ENCODE assay signal across 8 mouse cellular contexts in genomic region chr3:101379789-101380188, GRCm38 (mm10). TPM values are rescaled to one million over a fixed set of nuclear protein-coding genes. Genes with fewer than 3 reads are reported as not detected.
A peak's percentile ranks its signal among the peaks of the same experiment; 100 is the strongest.
DNase-seq lines count a peak whose midpoint lies in the region; ATAC-seq and TF ChIP-seq lines count a peak whose summit lies in the region.

No protein-coding gene starts in this region.

- no peaks in the 10 kb centered on the region for H3K79me2 ChIP-seq in myocyte (ENCODE audit: control insufficient read depth, insufficient read depth)

- ATAC-seq in heart, postnatal 0 days (ENCODE audit: insufficient read depth, low read depth): no peak

- no peaks in the 10 kb centered on the region for H3K36me3 ChIP-seq in forebrain, embryonic 10.5 days (replicated peaks)
- no peaks in the 10 kb centered on the region for H3K36me3 ChIP-seq in heart, postnatal 0 days (replicated peaks; ENCODE audit: control insufficient read depth, insufficient read depth, low read length)
- H3K36me3 ChIP-seq in myocyte (ENCODE audit: control insufficient read depth, insufficient read depth): no peaks in the 10 kb centered on the region

- peaks cover 76% of the 10 kb centered on the region for H3K4me1 ChIP-seq in forebrain, embryonic 10.5 days
- peaks cover 30% of the 10 kb centered on the region for H3K4me1 ChIP-seq in heart, postnatal 0 days (ENCODE audit: control insufficient read depth, insufficient read depth)

- DNase-seq in kidney, postnatal 4 days: peak; percentile 53 to 70
- DNase-seq in kidney, postnatal 25 days: no peak
- no peak for DNase-seq in forebrain, embryonic 10.5 days (ENCODE audit: extremely low spot score, low spot score)
- peak; percentile 63 for DNase-seq in heart, postnatal 0 days (ENCODE audit: low spot score)
- DNase-seq in left cerebral cortex, adult 2 months (ENCODE audit: extremely low spot score in 1 of 2, low spot score in 2 of 2): peak; percentile 73
- DNase-seq in cerebellum, postnatal 36 days: no peak
- DNase-seq in spleen, postnatal 36 days (ENCODE audit: low spot score in 2 of 2): no peak

- no peak overlapping the region for H3ac ChIP-seq in myocyte (ENCODE audit: control insufficient read depth, insufficient read length)

- no peak for TF ChIP-seq EP300 in heart, postnatal 0 days (IDR thresholded peaks at IDR 0.05; ENCODE audit: low read depth)

- peak overlapping the region; percentile 20; the same call in 1 of the 2 replicates for H3K9ac ChIP-seq in heart, postnatal 0 days (replicated peaks; ENCODE audit: low read depth, low read length)

- H3K27ac ChIP-seq in forebrain, embryonic 10.5 days: 0 out of 2 replicates have a peak overlapping the region, but pooled peaks have one; percentile 51
- no peak overlapping the region for H3K27ac ChIP-seq in heart, postnatal 0 days (ENCODE audit: low read depth)
- H3K27ac ChIP-seq in left cerebral cortex, adult 2 months: no peak overlapping the region

- no peak for TF ChIP-seq POLR2A in myocyte (IDR thresholded peaks at IDR 0.05; ENCODE audit: insufficient read length, low read depth)

- no peaks in the 10 kb centered on the region for H3K9me3 ChIP-seq in forebrain, embryonic 10.5 days
- H3K9me3 ChIP-seq in heart, postnatal 0 days (replicated peaks; ENCODE audit: control insufficient read depth, low read length): no peaks in the 10 kb centered on the region

- peak overlapping the region; percentile 88 for H3K4me3 ChIP-seq in forebrain, embryonic 10.5 days
- H3K4me3 ChIP-seq in heart, postnatal 0 days (ENCODE audit: low read depth, low read length): peak overlapping the region; percentile 12; the same call in 1 of the 2 replicates
- peak overlapping the region; percentile 74 for H3K4me3 ChIP-seq in left cerebral cortex, adult 2 months
- H3K4me3 ChIP-seq in myocyte: no peak overlapping the region

- no peak for TF ChIP-seq CTCF in heart, postnatal 0 days (IDR thresholded peaks at IDR 0.05; ENCODE audit: low read depth)
- TF ChIP-seq CTCF in left cerebral cortex, adult 2 months (IDR thresholded peaks at IDR 0.05): no peak

- H3K27me3 ChIP-seq in forebrain, embryonic 10.5 days (ENCODE audit: poor library complexity, severe bottlenecking): peaks cover 44% of the 10 kb centered on the region
- H3K27me3 ChIP-seq in heart, postnatal 0 days (ENCODE audit: control insufficient read depth, insufficient read depth, low read length): no peaks in the 10 kb centered on the region
- no peaks in the 10 kb centered on the region for H3K27me3 ChIP-seq in myocyte (ENCODE audit: control insufficient read depth, insufficient read depth, insufficient read length)

- intact Hi-C loops in left cerebral cortex, adult 2 months (cut with DNase I): no loop called here

- 36% methylated on average over 4 of the region's 4 CpGs for WGBS in forebrain, embryonic 10.5 days
- 15% methylated on average over 4 of the region's 4 CpGs for WGBS in heart, postnatal 0 days

- peak overlapping the region; percentile 97 for H3K4me2 ChIP-seq in heart, postnatal 0 days (ENCODE audit: low read depth, low read length)
- H3K4me2 ChIP-seq in myocyte (ENCODE audit: low read depth): peak overlapping the region; percentile 94

TF ChIP-seq in myocyte, 11 proteins besides CTCF, POLR2A, EP300 and RAD21:
- TF ChIP-seq POLR2AphosphoS2 (IDR thresholded peaks at IDR 0.05; ENCODE audit: insufficient read length, low read depth) (no peak), TCF3 (IDR thresholded peaks at IDR 0.05; ENCODE audit: insufficient read length, low read depth) (no peak), MAX (IDR thresholded peaks at IDR 0.05; ENCODE audit: low read depth) (no peak), USF1 (IDR thresholded peaks at IDR 0.05; ENCODE audit: low read depth) (no peak), CEBPB (IDR thresholded peaks at IDR 0.05; ENCODE audit: insufficient read depth, poor library complexity, severe bottlenecking) (no peak), E2F4 (IDR thresholded peaks at IDR 0.05; ENCODE audit: insufficient read depth) (no peak), SRF (IDR thresholded peaks at IDR 0.05; ENCODE audit: control insufficient read depth, insufficient read length, low read depth) (no peak), TCF12 (IDR thresholded peaks at IDR 0.05; ENCODE audit: insufficient read depth, poor library complexity, severe bottlenecking) (no peak), MYOG (IDR thresholded peaks at IDR 0.05; ENCODE audit: control insufficient read depth in 1 of 3, insufficient read depth in 1 of 3, insufficient read length in 2 of 3, low read depth in 2 of 3) (no peak), MYOD1 (IDR thresholded peaks at IDR 0.05; ENCODE audit: control insufficient read depth in 1 of 3, insufficient read length in 2 of 3, low read depth in 2 of 3) (no peak), REST (IDR thresholded peaks at IDR 0.05; ENCODE audit: insufficient read depth, insufficient read length) (no peak)

RNA-seq across cellular contexts. Expression of gene Igsf3, which starts 2.9 kb away (rescaled TPM):
- 24.3 and 25.4 TPM in 2 replicates for polyA plus RNA-seq in forebrain, embryonic 10.5 days (2016; fragmentation: Nextera tagmentation; extraction: Ambion mirVana)
- 23.9 and 27.1 TPM in 2 replicates for total RNA-seq in heart, postnatal 0 days (2014; rRNA removed; ENCODE audit: low replicate concordance)
- polyA plus RNA-seq in heart, postnatal 0 days (2015; fragmentation: Nextera tagmentation; extraction: Ambion mirVana): 16.6 and 18.0 TPM in 2 replicates
- total RNA-seq in left cerebral cortex, adult 2 months (2021): 10 to 100 TPM; 22.0 to 23.7 TPM
- polyA plus RNA-seq in myocyte (2012; fragmentation: generic; extraction: Trizol): 8.9 TPM

Comparison
In these comparisons a context has a peak if more than half of its experiments do, and no peak if none do; other contexts are left out.
1. DNase-seq: peak in kidney, postnatal 4 days (2 of 2), heart, postnatal 0 days (single experiment) and left cerebral cortex, adult 2 months (2 of 2); none in kidney, postnatal 25 days (0 of 2), forebrain, embryonic 10.5 days (single experiment), cerebellum, postnatal 36 days (0 of 2) and spleen, postnatal 36 days (0 of 2).